Mouse (Mus musculus): Measurements from ENCODE around the gene Asb11. TPM values are rescaled to one million over a fixed set of nuclear protein-coding genes. Genes with fewer than 3 reads are reported as not detected.

The Asb11 gene
- polyA plus RNA-seq, 2 experiments: 0.10 TPM; not detected in 1

DNA sequence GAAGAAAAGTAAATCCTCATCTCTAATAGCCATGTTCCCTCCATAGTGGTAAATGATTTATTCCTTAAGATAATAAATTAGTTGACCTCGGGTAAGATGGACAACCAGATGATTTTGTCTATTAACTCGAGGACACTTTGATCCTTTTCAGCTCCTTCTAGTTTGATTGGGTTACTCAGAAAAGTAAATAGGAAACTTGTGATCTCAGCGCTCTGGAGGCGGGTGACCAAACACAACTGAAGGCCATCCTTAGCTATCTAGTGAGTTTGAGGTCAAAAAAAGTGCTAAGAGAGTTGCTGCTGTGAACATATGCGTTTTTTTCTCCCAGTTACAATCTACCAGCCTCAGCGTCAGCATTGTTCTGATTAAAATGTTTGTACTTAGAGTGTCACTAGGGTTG is 6.2 kb upstream of the Asb11 start:
- no peak overlapping the region for H3K9ac ChIP-seq (ENCODE audit: low read depth, low read length, severe bottlenecking)
- DNase-seq (ENCODE audit: low spot score) (no peak), ATAC-seq (ENCODE audit: low FRiP score, low read depth) (no peak)
- no peaks in the 10 kb centered on the region for H3K9me3 ChIP-seq (ENCODE audit: control insufficient read depth, low read length)
- H3K4me3 ChIP-seq (replicated peaks; ENCODE audit: low read length): no peak overlapping the region
- no peaks in the 10 kb centered on the region for H3K4me1 ChIP-seq (ENCODE audit: control insufficient read depth, insufficient read depth, low read length)
- no peak for TF ChIP-seq POLR2A (IDR thresholded peaks at IDR 0.05; ENCODE audit: borderline replicate concordance, extremely low read depth, insufficient read depth, insufficient read length)
- 86% methylated on average over 6 of the region's 6 CpGs for WGBS
- H3K36me3 ChIP-seq (ENCODE audit: control insufficient read depth, insufficient read depth, low read length): peaks cover 9% of the 10 kb centered on the region
- no peak overlapping the region for H3K27ac ChIP-seq (replicated peaks; ENCODE audit: low read depth, low read length)
- no peak overlapping the region for H3K4me2 ChIP-seq (replicated peaks; ENCODE audit: low read depth, low read length, severe bottlenecking)
- H3K27me3 ChIP-seq (ENCODE audit: control insufficient read depth, insufficient read depth, low read length): no peaks in the 10 kb centered on the region

DNA sequence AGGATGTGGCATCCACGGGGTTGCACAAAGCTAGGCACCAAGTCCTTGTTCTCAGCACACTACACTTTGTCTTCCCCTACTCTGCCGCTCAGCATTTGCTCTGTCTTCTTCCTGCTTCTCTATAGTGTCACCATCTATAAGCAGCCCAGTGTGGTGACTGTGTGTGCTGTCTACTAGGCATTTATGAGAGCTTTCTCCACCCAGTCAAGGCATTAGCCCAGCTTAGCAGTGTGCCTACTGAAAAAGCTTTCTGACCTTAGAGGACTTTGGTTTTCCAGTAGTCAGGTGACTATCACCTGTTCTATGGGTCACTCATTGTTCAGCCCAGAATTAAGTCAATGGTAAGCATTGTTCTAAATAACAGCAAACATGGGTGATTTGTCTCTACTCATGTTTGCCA is 5.7 kb upstream of the Asb11 start:
- no peak for TF ChIP-seq POLR2A (IDR thresholded peaks at IDR 0.05; ENCODE audit: borderline replicate concordance, extremely low read depth, insufficient read depth, insufficient read length)
- Histone ChIP-seq H3K4me3 (replicated peaks; ENCODE audit: low read length) (no peak overlapping the region), H3K27me3 (ENCODE audit: control insufficient read depth, insufficient read depth, low read length) (no peaks in the 10 kb centered on the region), H3K4me1 (ENCODE audit: control insufficient read depth, insufficient read depth, low read length) (no peaks in the 10 kb centered on the region), H3K27ac (replicated peaks; ENCODE audit: low read depth, low read length) (no peak overlapping the region), H3K9ac (ENCODE audit: low read depth, low read length, severe bottlenecking) (no peak overlapping the region), H3K9me3 (ENCODE audit: control insufficient read depth, low read length) (no peaks in the 10 kb centered on the region), H3K36me3 (ENCODE audit: control insufficient read depth, insufficient read depth, low read length) (peaks cover 9% of the 10 kb centered on the region), H3K4me2 (replicated peaks; ENCODE audit: low read depth, low read length, severe bottlenecking) (no peak overlapping the region)
- 82% methylated on average over 2 of the region's 2 CpGs for WGBS
- no peak for DNase-seq (ENCODE audit: low spot score)
- no peak for ATAC-seq (ENCODE audit: low FRiP score, low read depth)

DNA sequence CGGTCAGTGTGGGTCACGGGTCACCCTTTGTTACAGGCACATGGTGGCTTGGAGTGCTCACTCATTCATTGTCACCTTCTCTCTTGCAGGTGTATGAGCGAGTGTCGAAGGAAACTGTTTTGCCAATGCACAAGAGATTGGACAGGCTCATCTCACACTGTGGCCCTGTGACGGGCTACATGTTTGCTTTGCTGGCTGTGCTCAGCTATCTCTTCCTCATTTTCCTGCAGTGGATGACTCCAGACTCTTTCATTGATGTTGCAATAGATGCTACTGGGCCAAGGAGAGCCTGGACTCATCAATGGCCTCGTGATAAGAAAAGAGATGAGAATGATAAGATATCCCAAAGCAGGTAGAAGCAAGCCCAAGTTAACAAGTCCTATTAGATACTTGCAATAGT is 5.3 kb upstream of the Asb11 start:
- TF ChIP-seq POLR2A (IDR thresholded peaks at IDR 0.05; ENCODE audit: borderline replicate concordance, extremely low read depth, insufficient read depth, insufficient read length): no peak
- Histone ChIP-seq H3K4me1 (ENCODE audit: control insufficient read depth, insufficient read depth, low read length) (no peaks in the 10 kb centered on the region), H3K4me3 (replicated peaks; ENCODE audit: low read length) (no peak overlapping the region), H3K9ac (ENCODE audit: low read depth, low read length, severe bottlenecking) (no peak overlapping the region), H3K9me3 (ENCODE audit: control insufficient read depth, low read length) (no peaks in the 10 kb centered on the region), H3K27me3 (ENCODE audit: control insufficient read depth, insufficient read depth, low read length) (no peaks in the 10 kb centered on the region), H3K4me2 (replicated peaks; ENCODE audit: low read depth, low read length, severe bottlenecking) (no peak overlapping the region), H3K27ac (replicated peaks; ENCODE audit: low read depth, low read length) (no peak overlapping the region), H3K36me3 (ENCODE audit: control insufficient read depth, insufficient read depth, low read length) (peaks cover 9% of the 10 kb centered on the region)
- no peak for DNase-seq (ENCODE audit: low spot score)
- no peak for ATAC-seq (ENCODE audit: low FRiP score, low read depth)
- 88% methylated on average over 6 of the region's 6 CpGs for WGBS

DNA sequence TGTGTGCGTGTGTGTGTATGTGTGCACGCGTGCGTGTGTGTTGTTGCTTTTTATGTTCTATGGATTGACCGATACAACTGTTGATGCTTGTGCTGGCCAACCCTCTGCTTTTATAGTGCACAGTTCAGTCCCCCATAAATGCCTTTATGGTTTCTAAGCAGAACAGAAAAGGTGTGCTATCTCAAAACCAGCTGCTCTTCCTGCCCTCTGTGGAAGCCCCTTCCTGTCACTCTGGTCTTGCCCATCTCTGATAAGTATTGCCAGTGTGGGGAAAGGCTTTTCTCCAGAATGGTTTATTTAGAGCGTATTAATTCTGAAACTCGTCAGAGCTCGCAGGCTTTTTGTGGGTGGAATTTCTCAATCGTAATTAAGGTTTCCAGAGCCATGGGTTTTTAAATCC is 4.1 kb upstream of the Asb11 start:
- no peak for DNase-seq (ENCODE audit: low spot score)
- WGBS: 96% methylated on average over 9 of the region's 9 CpGs
- Histone ChIP-seq H3K27ac (replicated peaks; ENCODE audit: low read depth, low read length) (no peak overlapping the region), H3K9me3 (ENCODE audit: control insufficient read depth, low read length) (no peaks in the 10 kb centered on the region), H3K36me3 (ENCODE audit: control insufficient read depth, insufficient read depth, low read length) (peaks cover 9% of the 10 kb centered on the region), H3K27me3 (ENCODE audit: control insufficient read depth, insufficient read depth, low read length) (no peaks in the 10 kb centered on the region), H3K4me2 (replicated peaks; ENCODE audit: low read depth, low read length, severe bottlenecking) (no peak overlapping the region), H3K9ac (ENCODE audit: low read depth, low read length, severe bottlenecking) (no peak overlapping the region), H3K4me1 (ENCODE audit: control insufficient read depth, insufficient read depth, low read length) (no peaks in the 10 kb centered on the region), H3K4me3 (replicated peaks; ENCODE audit: low read length) (no peak overlapping the region)
- ATAC-seq (ENCODE audit: low FRiP score, low read depth): no peak
- no peak for TF ChIP-seq POLR2A (IDR thresholded peaks at IDR 0.05; ENCODE audit: borderline replicate concordance, extremely low read depth, insufficient read depth, insufficient read length)

DNA sequence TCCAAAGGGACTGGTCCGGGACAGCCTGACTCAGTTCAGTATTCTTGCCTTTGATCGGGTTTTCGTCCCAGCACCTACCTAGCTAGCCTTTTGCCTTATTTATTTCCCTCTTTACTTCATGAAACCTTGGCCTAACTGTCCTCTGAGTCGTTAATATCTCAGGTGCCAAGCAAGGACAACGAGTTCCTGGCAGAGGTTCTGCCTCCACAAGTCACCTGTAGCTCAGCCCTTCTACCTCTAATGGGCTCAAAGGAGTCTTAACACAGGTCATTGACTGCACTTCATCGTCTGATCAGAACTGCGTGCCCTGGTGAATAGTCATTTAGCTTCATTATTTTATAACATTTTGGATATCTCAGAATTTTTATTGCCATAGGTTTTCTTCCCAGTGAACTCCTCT is 2.7 kb downstream of the Asb11 start:
- TF ChIP-seq POLR2A (IDR thresholded peaks at IDR 0.05; ENCODE audit: borderline replicate concordance, extremely low read depth, insufficient read depth, insufficient read length): no peak
- no peak overlapping the region for H3K4me2 ChIP-seq (replicated peaks; ENCODE audit: low read depth, low read length, severe bottlenecking)
- WGBS: 85% methylated on average over 7 of the region's 7 CpGs
- no peaks in the 10 kb centered on the region for H3K4me1 ChIP-seq (ENCODE audit: control insufficient read depth, insufficient read depth, low read length)
- no peak for DNase-seq (ENCODE audit: low spot score)
- no peaks in the 10 kb centered on the region for H3K36me3 ChIP-seq (ENCODE audit: control insufficient read depth, insufficient read depth, low read length)
- no peak overlapping the region for H3K9ac ChIP-seq (ENCODE audit: low read depth, low read length, severe bottlenecking)
- H3K9me3 ChIP-seq (ENCODE audit: control insufficient read depth, low read length): no peaks in the 10 kb centered on the region
- H3K27ac ChIP-seq (replicated peaks; ENCODE audit: low read depth, low read length): no peak overlapping the region
- no peak for ATAC-seq (ENCODE audit: low FRiP score, low read depth)
- H3K4me3 ChIP-seq (replicated peaks; ENCODE audit: low read length): no peak overlapping the region
- H3K27me3 ChIP-seq (ENCODE audit: control insufficient read depth, insufficient read depth, low read length): 0 out of 2 replicates have a peak, but pooled peaks cover 3% of the 10 kb centered on the region

DNA sequence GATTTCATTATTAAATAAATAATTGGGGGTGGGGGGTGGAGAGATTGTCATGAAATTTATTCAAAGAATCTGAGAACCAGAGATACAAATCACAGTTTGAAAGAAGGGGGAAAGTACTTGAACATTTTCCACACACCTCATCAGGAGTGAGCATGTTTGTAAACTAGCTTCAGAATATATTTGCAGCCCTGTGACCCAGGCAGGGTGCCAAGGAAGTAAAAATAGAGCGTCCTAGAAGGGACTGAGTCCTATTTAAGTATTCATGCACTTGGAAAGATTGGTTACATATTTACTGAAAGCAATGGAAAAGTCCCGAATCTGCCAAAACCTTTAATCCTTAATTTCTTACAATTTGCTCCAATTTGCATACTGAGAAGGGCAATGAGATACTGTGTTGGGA is 3.3 kb downstream of the Asb11 start:
- Histone ChIP-seq H3K9ac (ENCODE audit: low read depth, low read length, severe bottlenecking) (no peak overlapping the region), H3K27ac (replicated peaks; ENCODE audit: low read depth, low read length) (no peak overlapping the region), H3K4me3 (replicated peaks; ENCODE audit: low read length) (no peak overlapping the region), H3K27me3 (ENCODE audit: control insufficient read depth, insufficient read depth, low read length) (0 out of 2 replicates have a peak, but pooled peaks cover 3% of the 10 kb centered on the region), H3K9me3 (ENCODE audit: control insufficient read depth, low read length) (no peaks in the 10 kb centered on the region), H3K36me3 (ENCODE audit: control insufficient read depth, insufficient read depth, low read length) (no peaks in the 10 kb centered on the region), H3K4me1 (ENCODE audit: control insufficient read depth, insufficient read depth, low read length) (no peaks in the 10 kb centered on the region), H3K4me2 (replicated peaks; ENCODE audit: low read depth, low read length, severe bottlenecking) (no peak overlapping the region)
- TF ChIP-seq POLR2A (IDR thresholded peaks at IDR 0.05; ENCODE audit: borderline replicate concordance, extremely low read depth, insufficient read depth, insufficient read length): no peak
- ATAC-seq (ENCODE audit: low FRiP score, low read depth) (no peak), DNase-seq (ENCODE audit: low spot score) (no peak)
- WGBS: 64% methylated on average over 2 of the region's 2 CpGs
